Mouse (Mus musculus): ENCODE results near the gene Crtam. TPM values are rescaled to one million over a fixed set of nuclear protein-coding genes. Genes with fewer than 3 reads are reported as not detected.
A peak's percentile ranks its signal among the peaks of the same experiment; 100 is the strongest.

Gene Crtam
- total RNA-seq, 1 experiment from 2014 or later = 2.1 TPM

DNA sequence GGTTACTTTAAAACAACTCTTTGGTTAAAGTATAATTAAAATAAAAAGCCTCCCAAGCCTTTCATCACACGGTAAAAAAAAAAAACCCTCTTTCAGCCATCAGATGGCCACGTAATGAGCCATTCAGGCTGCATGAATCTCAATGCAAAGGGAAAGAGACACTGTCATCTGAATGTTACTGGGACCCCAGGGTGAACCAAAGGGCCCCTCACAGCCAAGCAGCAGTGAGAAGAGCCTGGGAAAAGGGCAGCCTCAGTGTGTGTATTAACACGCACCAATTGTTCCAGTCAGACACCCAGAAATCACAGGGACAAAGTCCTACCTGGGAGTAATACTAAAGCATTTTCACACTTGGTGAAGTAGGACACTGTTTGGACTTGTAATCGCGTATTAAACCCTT is 8.0 kb upstream of the Crtam start:
- no peak for ATAC-seq (ENCODE audit: extremely low read depth, insufficient number of reproducible peaks, low FRiP score, poor library complexity, severe bottlenecking)

DNA sequence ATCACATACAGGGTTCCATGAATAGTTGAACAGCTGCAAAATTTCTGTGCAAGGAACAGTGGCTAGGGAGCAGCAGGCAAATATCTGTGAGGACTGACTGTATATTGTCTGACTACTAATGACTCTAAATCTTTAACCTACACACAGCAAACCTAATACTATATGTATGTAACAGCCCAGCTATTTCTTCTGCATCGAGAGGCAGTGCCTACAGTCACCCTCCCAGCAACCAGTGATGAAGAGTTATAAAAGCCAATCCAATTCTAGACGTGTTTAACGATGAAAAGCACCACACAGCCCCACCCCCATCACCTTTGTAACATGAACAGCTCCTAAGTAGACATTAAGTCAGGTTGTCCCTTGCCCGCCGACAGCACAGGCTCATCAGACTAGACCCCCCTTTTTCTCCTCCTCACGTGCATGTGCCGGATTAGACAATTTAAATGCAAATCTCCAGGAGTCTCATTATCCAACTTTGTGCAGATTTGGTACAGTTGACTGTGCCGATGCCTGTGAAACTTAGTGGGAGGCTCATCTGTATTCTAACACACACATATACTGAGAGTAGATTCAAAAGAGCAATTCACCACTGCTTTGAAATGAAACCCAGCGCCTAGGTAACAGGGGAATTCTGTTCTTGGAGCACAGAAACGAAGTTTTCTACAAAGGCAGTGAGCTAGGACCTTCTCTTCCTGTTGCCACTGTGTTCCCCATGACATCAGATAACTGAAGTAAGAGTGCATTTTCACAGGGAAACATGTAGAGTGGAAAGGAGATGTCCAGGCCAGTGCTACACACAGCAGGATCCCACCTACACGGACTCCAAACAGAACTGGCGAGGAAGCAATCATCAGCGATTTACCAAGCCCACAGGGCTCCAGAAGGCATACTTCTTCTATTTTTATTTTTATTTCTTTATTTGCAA is 7.3 kb upstream of the Crtam start:
- ATAC-seq (ENCODE audit: extremely low read depth, insufficient number of reproducible peaks, low FRiP score, poor library complexity, severe bottlenecking) = no peak

DNA sequence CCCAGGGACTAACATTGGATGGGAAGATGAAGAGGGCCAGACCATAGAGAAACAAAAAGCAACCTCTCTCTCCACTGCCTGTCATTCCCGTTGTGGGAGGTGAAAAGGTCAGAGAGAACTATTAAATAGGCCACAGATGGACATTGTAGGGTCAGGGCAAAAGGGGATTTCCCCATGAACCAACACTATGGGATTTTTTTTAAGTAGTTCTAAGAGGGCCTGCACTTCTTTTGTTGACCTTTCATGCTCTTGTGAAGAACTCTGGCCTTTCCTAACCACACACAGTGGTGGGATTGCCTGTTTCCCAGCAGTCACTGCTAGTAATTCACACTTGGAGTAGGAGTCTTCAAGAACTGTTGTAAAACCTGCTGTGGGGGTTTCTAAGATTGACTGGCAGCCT is 3.4 kb upstream of the Crtam start:
- no peak for ATAC-seq (ENCODE audit: extremely low read depth, insufficient number of reproducible peaks, low FRiP score, poor library complexity, severe bottlenecking)

DNA sequence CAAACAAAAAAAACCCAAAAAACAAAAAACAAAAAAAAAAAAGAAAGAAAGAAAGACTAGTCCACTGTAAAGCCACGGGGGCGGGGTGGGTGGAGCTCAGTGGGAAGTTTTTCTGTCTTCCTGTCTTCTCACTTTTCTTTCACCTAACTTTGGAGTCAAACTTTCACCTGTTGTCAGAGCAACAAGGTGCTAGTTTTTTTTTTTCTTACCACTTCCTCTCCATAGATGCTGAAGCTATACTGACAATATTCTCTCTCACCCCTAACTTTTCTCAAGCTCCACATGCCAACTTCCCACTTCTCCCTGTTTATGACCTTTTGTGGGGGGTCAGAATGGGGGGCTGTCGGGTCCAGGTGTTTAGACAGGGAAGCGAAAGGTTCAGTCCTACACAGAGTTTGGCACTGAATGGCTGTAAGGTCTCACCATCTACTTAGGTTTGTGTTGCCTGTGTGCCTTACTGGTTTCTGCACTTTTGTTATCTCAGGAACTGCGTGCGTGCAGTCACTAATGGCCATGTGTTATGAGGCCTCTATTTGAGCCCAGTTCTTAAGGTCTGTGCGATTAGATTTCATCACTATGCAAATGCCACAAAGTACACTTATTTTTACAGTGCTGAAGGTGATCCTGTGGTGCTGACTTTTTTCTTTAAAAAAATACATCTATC is 7.2 kb downstream of the Crtam start:
- no peak for ATAC-seq (ENCODE audit: extremely low read depth, insufficient number of reproducible peaks, low FRiP score, poor library complexity, severe bottlenecking)

DNA sequence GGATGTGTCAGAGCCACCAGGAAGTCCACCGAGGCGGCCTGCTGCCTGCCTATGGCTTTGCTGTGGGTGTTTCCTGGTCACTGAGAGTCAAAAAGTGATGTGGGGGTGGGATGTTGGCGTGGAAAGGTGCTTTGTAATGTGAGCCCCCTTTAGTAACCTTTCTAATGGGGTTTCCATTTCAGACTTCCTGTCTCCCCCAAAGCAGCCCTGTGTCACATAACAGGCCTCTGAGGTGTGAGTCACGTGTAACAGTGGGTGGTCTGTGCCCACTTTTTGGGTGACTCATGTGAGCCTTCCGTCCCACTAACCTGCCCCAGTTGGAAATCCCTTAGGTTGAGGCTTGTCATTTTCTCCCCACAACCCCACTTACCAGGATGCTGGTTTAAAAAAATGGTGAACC is 10.4 kb downstream of the Crtam start:
- no peak for ATAC-seq (ENCODE audit: extremely low read depth, insufficient number of reproducible peaks, low FRiP score, poor library complexity, severe bottlenecking)

DNA sequence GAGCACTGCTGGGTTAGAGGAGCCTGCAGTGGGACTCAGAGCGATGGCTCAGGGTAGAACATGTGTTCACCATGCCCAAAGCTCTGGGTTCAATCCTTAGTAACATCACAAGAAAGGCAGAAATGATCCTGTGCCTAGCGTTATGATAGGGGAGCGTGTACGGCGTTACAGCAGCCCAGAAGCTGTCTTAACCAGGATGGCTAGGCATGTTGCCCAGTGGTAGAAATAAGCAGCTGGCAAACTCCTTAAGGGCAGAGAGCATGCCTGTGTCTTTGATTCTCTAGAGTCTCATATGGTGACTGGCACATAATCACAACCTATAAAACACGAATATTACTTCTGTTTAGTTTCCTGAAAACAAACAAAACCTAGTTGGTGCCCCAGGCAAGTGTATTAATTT is 12.9 kb downstream of the Crtam start:
- no peak for ATAC-seq (ENCODE audit: extremely low read depth, insufficient number of reproducible peaks, low FRiP score, poor library complexity, severe bottlenecking)

DNA sequence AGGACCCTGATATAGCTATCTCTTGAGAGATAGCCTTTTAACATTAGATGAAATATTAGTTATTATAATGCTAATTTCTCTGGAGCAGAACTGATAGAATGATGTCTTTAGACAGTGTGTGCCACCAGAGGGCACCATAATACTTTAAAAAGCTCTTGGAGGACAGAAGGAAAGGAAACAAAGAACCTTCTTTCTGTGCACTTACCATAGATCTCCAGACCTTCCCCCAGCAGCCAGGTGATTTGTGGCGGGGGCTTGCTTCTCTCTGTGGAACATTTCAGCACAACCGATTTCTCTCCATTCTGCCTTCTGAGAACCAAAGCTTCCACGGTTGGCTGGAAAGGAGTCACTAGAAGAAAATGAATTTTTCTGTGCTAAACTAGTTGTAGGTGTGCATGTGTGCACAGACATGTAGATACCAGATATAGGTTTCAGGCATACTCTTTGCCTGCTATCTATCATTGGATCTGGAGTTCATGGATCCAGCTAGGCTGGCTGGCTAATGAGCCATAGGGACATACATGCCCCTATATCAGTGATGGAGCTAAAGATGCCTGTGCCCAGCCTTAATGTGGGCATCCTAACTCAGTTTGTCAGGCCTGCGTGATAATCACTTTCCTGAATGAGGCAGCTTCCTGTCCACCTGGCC is 14.4 kb downstream of the Crtam start:
- ATAC-seq (ENCODE audit: extremely low read depth, insufficient number of reproducible peaks, low FRiP score, poor library complexity, severe bottlenecking) = 0 out of 2 replicates have a peak, but pooled peaks have one; percentile 41

DNA sequence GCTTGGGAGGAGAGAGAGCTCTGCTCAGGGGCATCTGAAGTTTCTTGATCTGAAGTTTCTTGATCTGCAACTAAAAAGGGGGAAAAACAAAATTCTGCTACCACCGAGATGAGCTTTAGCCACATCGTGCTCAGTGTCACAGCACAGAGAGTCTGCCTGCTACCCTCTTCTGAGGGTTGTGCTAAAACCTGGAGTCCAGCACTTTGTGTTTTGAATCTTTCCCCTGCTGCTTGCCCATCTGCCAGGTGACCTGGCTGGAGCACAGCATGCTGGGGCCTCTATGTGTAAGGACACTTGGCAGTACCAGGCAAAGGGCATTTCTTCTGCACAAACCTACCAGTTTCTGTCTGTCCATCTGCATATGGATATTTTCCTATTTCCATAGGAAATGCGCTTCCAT is 20.1 kb downstream of the Crtam start:
- ATAC-seq (ENCODE audit: extremely low read depth, insufficient number of reproducible peaks, low FRiP score, poor library complexity, severe bottlenecking) = no peak

DNA sequence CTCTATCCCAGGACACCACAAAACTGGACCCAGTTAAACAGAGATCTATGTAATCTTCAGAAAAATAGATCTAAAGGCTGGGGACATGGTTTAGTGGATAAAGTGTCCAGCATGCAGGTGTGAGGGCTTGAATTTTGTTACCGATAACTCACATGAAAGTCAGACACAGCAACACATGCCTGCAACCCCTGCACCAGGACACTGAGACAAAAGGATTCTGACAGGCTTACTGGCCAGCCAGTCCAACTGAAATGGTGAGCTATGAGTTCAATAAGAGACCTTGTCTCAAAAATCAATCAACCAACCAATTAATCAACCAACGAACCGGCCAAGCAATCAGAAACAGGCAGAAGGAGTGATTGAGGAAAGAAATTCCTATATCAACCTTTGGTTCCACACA is 20.7 kb downstream of the Crtam start:
- no peak for ATAC-seq (ENCODE audit: extremely low read depth, insufficient number of reproducible peaks, low FRiP score, poor library complexity, severe bottlenecking)

DNA sequence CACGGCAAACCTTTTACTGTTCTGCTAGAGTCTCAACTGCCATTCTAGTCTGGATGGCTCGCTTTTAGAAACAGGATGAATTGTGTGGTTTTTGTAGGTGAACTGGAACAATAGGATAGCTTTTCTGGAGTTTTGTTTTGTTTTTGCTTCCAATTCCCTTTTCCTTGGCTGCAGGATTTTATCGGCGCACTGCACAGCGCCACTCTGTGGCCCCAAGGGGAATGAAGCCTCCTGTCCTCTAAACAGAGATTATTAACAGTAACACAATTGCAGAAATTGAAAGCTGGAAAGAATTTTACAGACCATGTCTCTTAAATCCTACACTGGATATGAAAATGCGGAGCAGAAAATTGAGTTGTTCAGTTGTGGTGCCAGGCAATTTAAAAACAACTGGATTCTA is 21.9 kb downstream of the Crtam start:
- ATAC-seq (ENCODE audit: extremely low read depth, insufficient number of reproducible peaks, low FRiP score, poor library complexity, severe bottlenecking) = no peak

DNA sequence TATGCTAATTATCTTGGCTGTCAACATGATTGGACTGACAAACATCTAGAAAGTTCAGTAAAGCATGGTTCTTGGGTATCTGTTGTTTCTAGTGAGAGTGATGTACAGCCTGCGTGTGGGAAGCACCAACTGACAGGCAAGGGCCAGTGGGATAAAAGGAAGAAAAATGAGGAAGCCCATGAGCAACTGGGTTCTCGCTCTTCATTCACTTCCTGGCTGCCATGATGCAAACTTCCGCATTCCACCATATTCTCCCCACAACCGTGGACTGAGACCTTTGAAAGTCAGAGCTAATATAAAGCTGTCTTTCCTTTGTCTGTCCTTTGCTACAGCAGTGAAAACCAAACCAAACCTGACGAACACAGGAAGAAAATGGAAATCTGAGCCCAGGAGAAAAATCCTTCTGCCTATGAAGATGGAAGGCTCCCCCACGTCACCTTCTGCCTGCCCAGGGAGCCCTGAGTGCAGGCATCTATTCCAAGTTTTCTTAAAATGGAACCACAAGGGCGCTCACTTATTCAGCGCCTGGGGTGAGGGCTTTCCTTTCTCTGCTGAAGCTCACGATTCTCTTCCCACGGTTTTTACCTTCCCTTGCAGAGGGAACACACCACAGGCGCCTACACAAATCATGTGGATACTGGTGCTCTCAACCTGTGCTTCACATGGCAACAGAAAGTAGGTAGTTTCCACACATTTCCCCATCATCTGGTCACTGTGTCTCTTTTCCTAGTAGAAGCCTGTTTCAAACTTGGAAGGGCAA is 30.2 kb downstream of the Crtam start:
- peak; percentile 87 for ATAC-seq (ENCODE audit: extremely low read depth, insufficient number of reproducible peaks, low FRiP score, poor library complexity, severe bottlenecking)

DNA sequence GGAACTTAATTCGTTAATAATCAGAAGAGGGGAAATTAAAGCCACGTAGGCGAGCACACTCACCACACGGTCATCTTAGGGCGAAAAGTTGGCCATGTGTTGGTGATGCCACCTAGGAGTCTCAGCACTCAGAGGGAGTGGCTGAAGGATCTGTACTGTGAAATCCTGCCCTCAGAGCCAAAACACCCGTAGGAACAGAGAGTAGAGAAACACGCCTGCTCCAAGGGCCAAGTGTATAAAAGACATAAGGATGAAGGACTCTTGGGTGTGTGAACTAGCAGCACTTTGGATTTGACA is 40.1 kb downstream of the Crtam start:
- no peak for ATAC-seq (ENCODE audit: extremely low read depth, insufficient number of reproducible peaks, low FRiP score, poor library complexity, severe bottlenecking)

DNA sequence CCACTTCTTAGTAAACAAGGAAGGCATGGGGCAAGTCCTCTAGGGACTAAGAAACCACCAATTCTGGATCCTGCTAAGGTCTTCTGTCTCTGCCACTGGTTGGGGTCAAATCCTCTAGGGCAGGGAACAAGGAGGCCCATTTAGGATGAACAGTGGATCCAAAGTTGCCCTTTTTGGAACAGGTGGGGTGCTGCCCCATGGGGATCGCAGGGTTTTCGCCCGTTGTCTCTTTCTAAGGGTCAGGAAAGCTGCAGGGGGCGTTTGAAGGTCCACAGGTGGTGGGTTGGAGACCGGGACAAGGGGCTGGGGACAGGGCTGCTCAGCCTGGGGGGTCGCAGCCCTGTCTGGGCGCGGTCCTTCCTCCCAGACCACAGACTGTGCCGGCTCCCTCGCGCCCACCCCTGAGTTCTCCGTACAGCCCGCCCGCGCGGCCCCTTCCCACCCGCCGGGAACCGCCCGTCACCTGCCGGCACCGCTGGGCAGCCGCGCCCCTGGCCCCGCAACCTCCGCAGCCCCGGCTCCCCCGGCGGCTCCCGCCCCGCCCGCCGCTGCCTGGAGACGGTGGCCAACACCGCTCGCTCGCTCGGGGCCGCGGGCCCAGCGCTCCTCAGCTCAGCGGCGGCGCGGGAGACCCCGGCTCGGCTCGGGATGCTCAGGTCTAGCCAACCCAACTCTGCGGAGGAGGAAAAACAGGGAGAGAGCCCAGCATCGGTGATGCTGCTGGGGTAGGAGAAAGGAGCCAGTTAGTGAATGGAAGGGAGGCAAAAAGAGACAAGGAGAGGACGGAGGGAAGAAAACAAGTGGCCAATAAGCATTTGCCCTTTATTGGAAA is 40.6 kb downstream of the Crtam start, which contains the start of gene Jhy:
Jhy (minus strand) TSS at position 533 of the 832 bp plus-strand sequence.
- no peak for ATAC-seq (ENCODE audit: extremely low read depth, insufficient number of reproducible peaks, low FRiP score, poor library complexity, severe bottlenecking)

DNA sequence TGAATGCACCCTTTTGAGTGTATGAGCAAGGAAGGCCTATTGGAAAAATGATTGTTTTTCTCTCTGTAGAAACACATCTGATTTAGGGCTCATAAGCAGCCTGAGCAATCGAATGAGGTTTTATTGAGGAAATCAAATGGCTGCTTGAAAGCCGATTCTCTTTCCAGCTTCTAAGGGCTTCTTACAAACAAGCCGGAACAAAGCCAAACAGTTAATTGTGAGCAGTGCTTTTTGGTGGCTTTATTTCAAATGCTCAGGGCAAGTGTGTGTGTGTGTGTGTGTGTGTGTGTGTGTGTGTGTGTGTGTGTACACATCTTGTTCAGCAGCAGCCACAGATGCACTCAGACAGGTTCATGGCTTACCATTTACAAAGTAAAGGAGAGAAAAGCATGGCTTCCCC is 43.0 kb downstream of the Crtam start:
- ATAC-seq (ENCODE audit: extremely low read depth, insufficient number of reproducible peaks, low FRiP score, poor library complexity, severe bottlenecking) = no peak

DNA sequence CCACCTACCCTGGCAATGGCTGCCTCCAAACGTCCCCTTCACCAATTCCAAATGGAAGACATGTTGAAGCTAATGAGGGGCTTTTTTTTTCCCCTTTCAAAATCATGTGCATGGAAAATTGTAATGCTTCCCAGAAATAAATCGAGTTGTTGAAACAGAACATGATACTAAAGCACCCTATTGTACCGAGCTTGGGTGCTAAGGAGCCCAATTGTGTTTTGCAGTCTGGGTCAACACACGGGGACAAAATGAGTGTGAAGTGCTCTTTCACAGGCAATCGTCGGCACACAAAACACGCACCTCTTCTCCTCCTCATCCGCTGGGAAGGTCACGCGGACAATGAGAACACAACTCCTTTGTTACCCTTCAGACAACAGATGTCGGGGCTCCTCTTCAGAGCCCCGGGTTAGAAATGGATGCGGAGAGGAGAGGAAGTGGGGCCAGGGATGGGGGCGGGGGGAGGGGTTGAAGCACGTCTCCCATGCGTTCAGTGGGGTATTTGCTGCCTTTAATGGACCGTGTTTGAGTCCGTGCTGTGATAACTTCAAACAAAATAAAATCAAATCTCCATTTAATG is 55.3 kb downstream of the Crtam start:
- no peak for ATAC-seq (ENCODE audit: extremely low read depth, insufficient number of reproducible peaks, low FRiP score, poor library complexity, severe bottlenecking)

DNA sequence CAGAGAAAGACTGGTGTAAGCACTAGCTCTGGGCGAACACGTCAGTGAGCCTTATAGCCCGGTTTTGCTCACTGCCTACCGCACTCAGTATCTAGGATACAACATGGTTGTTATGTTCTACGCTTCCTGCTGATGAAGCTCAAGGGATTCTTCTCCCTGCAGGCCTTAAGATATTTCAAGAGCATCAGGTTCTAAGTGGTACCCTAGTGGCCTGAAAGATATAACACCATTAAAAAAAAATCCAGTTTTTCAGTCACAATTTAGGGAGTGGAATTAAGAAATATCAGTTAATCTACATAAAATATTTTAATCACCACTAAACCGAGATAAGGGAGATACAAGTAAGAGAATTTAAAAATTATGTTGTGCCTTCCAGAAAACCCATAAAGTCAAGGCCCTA is 56.0 kb downstream of the Crtam start:
- ATAC-seq (ENCODE audit: extremely low read depth, insufficient number of reproducible peaks, low FRiP score, poor library complexity, severe bottlenecking) = no peak

DNA sequence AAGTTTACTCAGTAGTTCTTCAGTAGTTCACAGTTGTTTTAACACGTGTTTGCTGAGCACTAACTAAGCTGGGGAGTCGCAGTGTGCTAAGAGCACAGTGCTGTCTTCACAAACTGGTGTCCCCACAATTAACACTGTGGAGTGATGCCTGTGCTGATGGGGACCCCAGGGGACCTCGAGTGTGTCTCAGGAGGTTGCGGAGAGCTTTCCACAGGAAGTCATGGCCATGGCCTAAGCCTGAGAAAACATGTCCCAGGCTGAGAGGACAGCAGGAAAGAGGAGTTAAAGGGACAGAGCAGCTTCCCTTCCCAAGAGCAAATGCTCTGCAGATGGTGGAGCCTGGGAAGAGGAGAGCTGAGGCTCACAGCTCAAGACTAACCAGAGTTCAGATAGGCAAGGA is 57.3 kb downstream of the Crtam start:
- ATAC-seq (ENCODE audit: extremely low read depth, insufficient number of reproducible peaks, low FRiP score, poor library complexity, severe bottlenecking) = no peak

DNA sequence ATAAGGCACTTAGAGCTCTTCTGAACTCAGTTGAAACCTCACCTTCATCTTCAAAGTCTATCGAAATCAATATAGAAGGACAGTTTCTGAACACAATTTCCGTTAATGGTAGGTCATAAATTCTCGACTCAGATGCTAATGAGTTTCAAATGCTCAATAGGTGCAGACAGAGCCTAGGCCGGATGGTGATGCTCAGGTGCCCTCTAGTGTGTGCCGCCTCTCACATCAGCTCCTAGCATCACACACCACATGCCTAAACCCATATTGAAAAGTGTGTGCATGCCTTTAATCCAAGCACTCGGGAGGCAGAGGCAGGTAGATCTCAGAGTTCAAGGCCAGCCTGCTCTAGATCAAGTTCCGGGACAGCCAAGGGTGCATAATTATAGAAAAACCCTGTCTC is 67.0 kb downstream of the Crtam start:
- ATAC-seq (ENCODE audit: extremely low read depth, insufficient number of reproducible peaks, low FRiP score, poor library complexity, severe bottlenecking) = no peak
